11 mouse cellular contexts compared by ENCODE assay signal in genomic region chr12:71621542-71621941, GRCm38 (mm10).
"Had no signal": no experiment of that assay in that cellular context is flagged by ENCODE, and none has a peak within 500 bp of the region (broad histone marks: within the 10 kb centered on the region; RNA-seq: fewer than 3 reads in every experiment).

No protein-coding gene starts in this region.

- DNase-seq: gastrocnemius, adult 2 months; gastrocnemius, postnatal 10 days; gastrocnemius, postnatal 25 days; heart, adult 2 months; heart, postnatal 14 days; heart, postnatal 36 days; kidney, adult 8-10 months; kidney, postnatal 25 days; kidney, postnatal 4 days; liver; liver, embryonic 13.5 days had no signal
